Comparison of ENCODE assay signal across 13 mouse cellular contexts in the genomic region with DNA sequence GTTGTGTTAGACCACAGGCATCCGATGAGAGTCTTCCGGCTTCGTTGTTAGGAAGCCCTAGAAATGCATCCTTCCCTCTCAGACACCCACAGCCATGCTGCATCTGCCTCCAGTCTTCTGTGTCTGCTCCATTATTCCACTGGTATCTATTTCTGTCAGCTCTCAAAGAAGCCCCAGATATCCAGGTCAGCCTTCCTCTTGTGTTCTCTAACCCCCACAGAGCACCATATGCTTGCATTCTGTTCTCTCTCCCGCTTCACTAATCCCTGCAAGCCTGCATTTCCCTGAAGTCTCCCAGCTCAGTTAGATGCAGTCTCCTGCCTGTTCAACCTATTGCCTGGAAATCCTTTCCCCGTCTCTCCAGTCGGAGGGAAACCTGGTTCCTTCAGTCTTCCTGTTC. TPM values are rescaled to one million over a fixed set of nuclear protein-coding genes. Genes with fewer than 3 reads are reported as not detected.
A peak's percentile ranks its signal among the peaks of the same experiment; 100 is the strongest.
DNase-seq lines count a peak whose midpoint lies in the region; ATAC-seq and TF ChIP-seq lines count a peak whose summit lies in the region.
"Had no signal": no experiment of that assay in that cellular context is flagged by ENCODE, and none has a peak within 500 bp of the region (broad histone marks: within the 10 kb centered on the region; RNA-seq: fewer than 3 reads in every experiment).

No protein-coding gene starts in this region.

- no peaks in the 10 kb centered on the region for H3K4me1 ChIP-seq in heart, embryonic 12.5 days (replicated peaks)
- H3K4me1 ChIP-seq in forebrain, embryonic 16.5 days (replicated peaks; ENCODE audit: control insufficient read depth, insufficient read depth, low read length): no peaks in the 10 kb centered on the region
- no peaks in the 10 kb centered on the region for H3K4me1 ChIP-seq in intestine, postnatal 0 days (replicated peaks; ENCODE audit: control insufficient read depth, insufficient read depth, low read length)
- H3K4me1 ChIP-seq: embryonic facial prominence, embryonic 10.5 days; midbrain, embryonic 12.5 days had no signal

- 37% methylated on average over 6 of the region's 6 CpGs for WGBS in heart, embryonic 12.5 days
- 56% methylated on average over 6 of the region's 6 CpGs for WGBS in forebrain, embryonic 16.5 days
- 78% methylated on average over 6 of the region's 6 CpGs for WGBS in intestine, postnatal 0 days

- H3K4me3 ChIP-seq in layer of hippocampus, adult 2 months: no peak overlapping the region
- H3K4me3 ChIP-seq in heart, embryonic 12.5 days: no peak overlapping the region
- H3K4me3 ChIP-seq in forebrain, embryonic 16.5 days (replicated peaks; ENCODE audit: low read length): no peak overlapping the region
- no peak overlapping the region for H3K4me3 ChIP-seq in intestine, postnatal 0 days (ENCODE audit: low read depth, low read length)
- H3K4me3 ChIP-seq: embryonic facial prominence, embryonic 10.5 days; forebrain, embryonic 12.5 days; midbrain, embryonic 12.5 days had no signal

- no peaks in the 10 kb centered on the region for H3K36me3 ChIP-seq in heart, embryonic 12.5 days
- H3K36me3 ChIP-seq in forebrain, embryonic 16.5 days (ENCODE audit: control insufficient read depth, insufficient read depth): no peaks in the 10 kb centered on the region
- no peaks in the 10 kb centered on the region for H3K36me3 ChIP-seq in intestine, postnatal 0 days (ENCODE audit: control insufficient read depth, insufficient read depth)
- H3K36me3 ChIP-seq: embryonic facial prominence, embryonic 10.5 days; forebrain, embryonic 12.5 days; midbrain, embryonic 12.5 days had no signal

- H3K27ac ChIP-seq in layer of hippocampus, adult 2 months: peak overlapping the region; percentile 36; the same call in 1 of the 2 replicates
- no peak overlapping the region for H3K27ac ChIP-seq in heart, embryonic 12.5 days (ENCODE audit: poor library complexity, severe bottlenecking)
- H3K27ac ChIP-seq in forebrain, embryonic 16.5 days (ENCODE audit: low read length): no peak overlapping the region
- H3K27ac ChIP-seq in intestine, postnatal 0 days (ENCODE audit: low read depth, low read length): no peak overlapping the region
- H3K27ac ChIP-seq: embryonic facial prominence, embryonic 10.5 days; forebrain, embryonic 12.5 days; midbrain, embryonic 12.5 days had no signal

- DNase-seq in brain, embryonic 14.5 days (ENCODE audit: low read depth): peak; percentile 49
- DNase-seq in cerebellum, adult 11-12 months: peak; percentile 97
- DNase-seq in layer of hippocampus, adult 2 months (ENCODE audit: low spot score in 2 of 2): peak; percentile 34 to 50
- peak; percentile 42 to 58 for DNase-seq in left cerebral cortex, postnatal 36 days (ENCODE audit: low spot score in 2 of 2)
- DNase-seq: heart, postnatal 36 days; kidney, adult 2 months; lung, adult 2 months had no signal

- intact Hi-C loops in left cerebral cortex, postnatal 36 days (cut with DNase I): no loop called here

- no peak for TF ChIP-seq POLR2A in brain, embryonic 14.5 days (IDR thresholded peaks at IDR 0.05; ENCODE audit: borderline replicate concordance, extremely low read depth, insufficient read depth, insufficient read length, poor library complexity, severe bottlenecking)

- no peaks in the 10 kb centered on the region for H3K9me3 ChIP-seq in heart, embryonic 12.5 days (replicated peaks)
- no peaks in the 10 kb centered on the region for H3K9me3 ChIP-seq in forebrain, embryonic 16.5 days (ENCODE audit: control insufficient read depth, low read length)
- no peaks in the 10 kb centered on the region for H3K9me3 ChIP-seq in intestine, postnatal 0 days (ENCODE audit: control insufficient read depth)
- H3K9me3 ChIP-seq: embryonic facial prominence, embryonic 10.5 days; forebrain, embryonic 12.5 days; midbrain, embryonic 12.5 days had no signal

- no peak for ATAC-seq in heart, embryonic 12.5 days (ENCODE audit: insufficient number of reproducible peaks, low FRiP score)
- no peak for ATAC-seq in forebrain, embryonic 16.5 days
- ATAC-seq in intestine, postnatal 0 days: no peak

- H3K27me3 ChIP-seq in heart, embryonic 12.5 days (replicated peaks): no peaks in the 10 kb centered on the region
- no peaks in the 10 kb centered on the region for H3K27me3 ChIP-seq in forebrain, embryonic 16.5 days (replicated peaks; ENCODE audit: control insufficient read depth, insufficient read depth, low read length)
- no peaks in the 10 kb centered on the region for H3K27me3 ChIP-seq in intestine, postnatal 0 days (replicated peaks; ENCODE audit: control insufficient read depth, insufficient read depth, low read length)
- H3K27me3 ChIP-seq: forebrain, embryonic 12.5 days; midbrain, embryonic 12.5 days had no signal

- no peak overlapping the region for H3K4me2 ChIP-seq in heart, embryonic 12.5 days
- H3K4me2 ChIP-seq in forebrain, embryonic 16.5 days (ENCODE audit: low read length): no peak overlapping the region
- no peak overlapping the region for H3K4me2 ChIP-seq in intestine, postnatal 0 days (replicated peaks; ENCODE audit: low read depth)
- H3K4me2 ChIP-seq: forebrain, embryonic 12.5 days; midbrain, embryonic 12.5 days had no signal

- no peak for TF ChIP-seq CTCF in brain, embryonic 14.5 days (IDR thresholded peaks at IDR 0.05; ENCODE audit: borderline replicate concordance, extremely low read depth, insufficient read depth, insufficient read length)
- no peak for TF ChIP-seq CTCF in layer of hippocampus, adult 2 months (conservative IDR thresholded peaks at IDR 0.05)
- no peak for TF ChIP-seq CTCF in intestine, postnatal 0 days (IDR thresholded peaks at IDR 0.05; ENCODE audit: low read depth)

- H3K9ac ChIP-seq in heart, embryonic 12.5 days: no peak overlapping the region
- no peak overlapping the region for H3K9ac ChIP-seq in forebrain, embryonic 16.5 days (replicated peaks; ENCODE audit: low read depth, low read length)
- no peak overlapping the region for H3K9ac ChIP-seq in intestine, postnatal 0 days (ENCODE audit: low read depth, low read length)
- H3K9ac ChIP-seq: forebrain, embryonic 12.5 days; midbrain, embryonic 12.5 days had no signal

RNA-seq across cellular contexts. Expression of a gene that starts 53.6 kb away (rescaled TPM):
- polyA plus RNA-seq in brain, embryonic 14.5 days (2012; rRNA removed): 50.8 and 68.1 TPM in 2 replicates
- total RNA-seq in layer of hippocampus, adult 2 months (2021): 100 to 1,000 TPM; 119 to 123 TPM
- 100 to 1,000 TPM; 129 to 140 TPM for total RNA-seq in left cerebral cortex, postnatal 36 days (2021)
- 15.7 and 17.4 TPM in 2 replicates for polyA plus RNA-seq in heart, embryonic 12.5 days (2016; fragmentation: Nextera tagmentation; extraction: Ambion mirVana)
- 28.0 TPM in 2 replicates for polyA plus RNA-seq in forebrain, embryonic 16.5 days (2015; fragmentation: Nextera tagmentation; extraction: Ambion mirVana)
- 7.0 and 7.8 TPM in 2 replicates for polyA plus RNA-seq in intestine, postnatal 0 days (2015; fragmentation: Nextera tagmentation; extraction: Ambion mirVana)

Comparison
In these comparisons a context has a peak if more than half of its experiments do, and no peak if none do; other contexts are left out.
1. DNase-seq: peak in every context shown above with its lines; median percentile 97 in cerebellum, adult 11-12 months; 50 in left cerebral cortex, postnatal 36 days; 49 in brain, embryonic 14.5 days; 42 in layer of hippocampus, adult 2 months.